Mouse (Mus musculus): Measurements from ENCODE around the gene Tmem266.

DNA sequence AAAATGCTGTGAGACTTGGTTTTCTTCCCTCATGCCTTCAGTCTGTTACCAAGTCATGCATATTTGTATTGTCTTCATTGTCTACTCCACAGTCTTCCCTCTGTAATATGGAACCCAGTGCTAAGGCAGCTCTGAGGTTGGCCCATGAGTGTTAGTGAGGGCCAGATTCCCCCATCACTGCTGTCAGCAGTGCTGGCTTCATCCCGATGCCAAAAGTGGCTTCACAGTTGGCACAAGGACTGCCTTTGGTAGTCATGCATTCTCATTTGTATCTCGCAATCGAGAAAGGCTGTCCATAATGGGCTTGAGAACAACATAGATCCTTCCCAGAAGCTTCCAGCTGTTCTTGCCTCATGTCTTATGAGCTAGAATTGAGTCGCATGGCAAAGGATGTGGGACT lies 59.4 kb downstream of the Tmem266 start:
- no peak for TF ChIP-seq POLR2A (IDR thresholded peaks at IDR 0.05; ENCODE audit: borderline replicate concordance, low read depth, low read length)
- TF ChIP-seq CTCF (IDR thresholded peaks at IDR 0.05; ENCODE audit: low read depth, low read length), result no peak

Data from bone marrow macrophage, adult 2 months (primary cell).